Mouse (Mus musculus) CD8-positive naive resting alpha-beta T cell, adult 2 months (primary cell): ENCODE results near the gene Cyp26c1.

Experiments used
- DNase-seq, 2 experiments: peaks; one replicate each; pipeline ENCODE4 v3.0.0; 2022; ENCODE audit warnings: low read depth in 2 of 2, low spot score in 2 of 2

Cyp26c1 gene

DNA sequence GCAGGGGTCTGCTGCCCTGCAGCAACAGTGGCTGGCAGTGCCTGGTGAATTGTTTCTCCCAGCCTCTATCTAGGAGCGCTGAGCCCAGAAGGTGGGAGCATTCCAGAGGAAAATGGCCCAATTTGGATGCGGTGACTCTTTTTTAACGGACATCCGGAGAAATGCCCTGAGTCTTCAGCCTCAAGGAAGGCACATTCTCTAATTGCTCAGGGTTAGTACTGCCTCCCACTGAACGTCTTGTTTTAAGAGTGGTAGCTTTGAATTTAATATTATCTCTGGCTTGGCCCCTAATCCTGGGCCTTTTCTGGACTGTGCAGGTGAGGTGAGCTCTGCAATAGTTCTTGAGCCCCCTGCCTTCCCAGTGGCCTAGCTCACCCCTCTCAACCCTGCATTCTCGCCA lies at the start of gene Cyp26c1:
TSS of gene Cyp26c1 (plus strand) at position 301 of the 400 bp plus-strand sequence.
- DNase-seq: no peak

DNA sequence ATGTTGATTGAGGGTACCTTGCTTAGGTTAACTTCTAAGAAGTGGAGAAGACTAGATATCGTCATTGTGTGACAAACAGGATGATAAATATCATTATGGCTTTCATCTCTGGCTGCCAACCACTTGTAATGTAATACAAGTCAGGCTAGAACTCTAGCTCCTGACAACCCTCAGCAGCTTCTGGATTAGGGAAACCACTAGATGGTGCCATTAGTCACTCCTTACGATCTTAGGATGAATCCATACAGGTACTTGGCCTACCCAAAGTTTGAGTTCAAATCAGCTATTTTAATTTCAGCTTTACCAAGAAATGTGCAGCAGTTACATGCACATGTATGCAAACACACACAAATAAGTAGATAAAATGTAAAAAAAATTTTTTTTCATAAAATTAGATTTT lies 37.4 kb upstream of the Cyp26c1 start:
- DNase-seq: no peak

DNA sequence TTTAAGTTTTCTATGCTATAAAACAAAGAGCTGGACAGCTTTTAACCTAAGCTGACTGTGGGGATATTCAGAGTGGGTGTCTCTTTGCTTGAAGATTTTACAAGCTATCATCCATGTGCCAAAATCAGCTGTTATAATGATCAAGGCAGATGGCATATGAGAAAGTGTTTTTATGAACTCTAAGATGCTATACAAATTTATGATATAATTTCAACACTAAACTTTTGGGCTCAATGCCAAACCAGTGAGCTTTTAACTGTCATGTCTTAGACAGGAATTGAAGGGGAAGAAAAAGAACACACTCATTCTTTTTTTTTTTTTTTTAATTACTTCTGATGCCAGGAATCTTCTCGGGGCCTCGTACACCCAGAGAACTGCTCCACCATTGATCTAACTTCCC lies 34.9 kb upstream of the Cyp26c1 start:
- no peak for DNase-seq

DNA sequence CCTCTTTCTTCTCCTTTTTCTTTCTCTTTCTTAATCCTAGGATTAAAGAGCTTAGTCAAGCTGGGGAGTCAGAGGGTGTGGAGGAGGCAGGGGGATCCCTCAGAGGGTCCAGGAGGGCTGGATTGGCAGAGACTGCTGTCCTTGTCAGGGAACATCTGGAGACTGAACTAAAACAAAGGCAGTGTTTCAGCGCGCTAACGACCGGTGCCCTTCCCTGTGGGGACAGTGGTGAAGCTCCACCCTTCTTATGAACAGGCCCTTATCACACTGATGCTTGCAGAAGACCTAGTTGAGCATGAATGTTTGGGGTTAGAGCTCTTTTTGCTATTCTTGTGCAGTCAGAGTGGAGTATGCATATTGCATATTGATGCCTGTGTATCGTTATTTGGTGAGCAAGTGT lies 31.4 kb upstream of the Cyp26c1 start:
- DNase-seq: no peak

DNA sequence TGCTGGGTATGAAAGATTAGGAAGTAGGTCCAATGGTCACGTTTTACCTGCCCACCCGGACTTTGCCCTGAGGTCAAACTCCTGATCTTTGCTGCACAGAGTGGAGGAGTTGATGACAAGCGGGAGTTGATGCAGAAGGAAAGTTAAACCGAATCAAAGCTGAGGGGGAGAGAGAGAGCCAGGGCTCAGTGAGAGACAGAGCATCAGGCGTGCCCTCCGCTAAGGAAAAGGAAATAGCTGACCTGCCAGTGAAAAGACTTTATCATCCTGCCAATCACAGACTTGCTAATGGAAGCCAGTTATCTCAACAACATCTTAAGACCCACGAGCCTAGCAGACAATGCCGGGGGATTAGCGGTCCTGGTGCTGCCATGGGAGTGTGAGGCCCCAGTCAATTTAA lies 28.9 kb upstream of the Cyp26c1 start:
- DNase-seq: no peak

DNA sequence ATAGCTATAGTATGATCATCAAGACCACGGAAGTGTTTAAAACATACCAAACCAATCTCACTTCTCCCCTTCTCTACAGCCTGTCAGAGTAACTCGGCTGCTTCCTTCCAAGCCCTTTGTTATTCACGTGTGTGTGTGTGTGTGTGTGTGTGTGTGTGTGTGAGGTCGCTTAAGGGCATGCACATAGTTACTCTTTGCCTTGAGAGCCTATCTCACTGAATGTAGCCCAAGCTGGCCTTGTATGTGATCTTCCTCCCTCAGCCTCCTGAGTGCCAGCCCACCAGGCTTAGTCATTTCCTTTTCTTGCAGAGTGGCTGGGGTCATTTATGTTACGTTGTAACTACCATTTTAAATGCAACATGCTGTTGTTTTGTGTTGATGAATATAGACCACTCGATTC lies 20.1 kb upstream of the Cyp26c1 start:
- DNase-seq: no peak

DNA sequence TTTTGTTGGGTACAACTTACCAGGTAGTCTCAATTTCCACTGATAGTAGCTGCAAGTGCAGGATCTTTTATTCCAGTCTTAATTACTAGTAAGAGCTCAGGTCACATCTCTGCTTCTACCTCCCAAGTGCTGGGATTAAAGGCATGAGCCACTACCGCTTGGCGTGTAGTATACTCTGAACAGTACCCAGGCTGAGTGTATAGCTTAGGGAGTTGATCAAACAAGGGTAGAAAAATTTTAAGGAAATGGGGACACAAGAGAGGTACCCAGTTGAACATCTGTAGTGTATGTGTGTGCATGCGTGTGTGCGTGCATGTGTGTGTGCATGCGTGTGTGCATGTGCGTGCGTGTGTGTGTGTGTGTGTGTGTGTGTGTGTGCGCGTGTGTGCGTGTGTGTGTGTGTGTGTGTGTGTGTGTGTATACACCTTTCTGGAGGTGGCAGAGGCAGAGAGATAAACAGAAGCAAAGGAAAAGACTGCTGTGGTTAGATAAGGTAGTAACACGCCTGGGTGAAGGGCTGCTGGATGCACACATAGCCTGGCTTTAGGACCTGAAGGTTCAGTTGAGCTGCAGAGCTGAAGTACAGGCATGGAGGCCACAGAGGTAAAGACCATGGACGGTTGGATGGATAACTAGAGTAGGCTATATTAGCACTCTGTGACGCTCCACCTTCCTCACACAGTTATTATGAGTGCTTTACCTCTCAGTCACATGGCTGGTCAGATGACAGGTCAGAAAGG lies 17.4 kb upstream of the Cyp26c1 start:
- no peak for DNase-seq

DNA sequence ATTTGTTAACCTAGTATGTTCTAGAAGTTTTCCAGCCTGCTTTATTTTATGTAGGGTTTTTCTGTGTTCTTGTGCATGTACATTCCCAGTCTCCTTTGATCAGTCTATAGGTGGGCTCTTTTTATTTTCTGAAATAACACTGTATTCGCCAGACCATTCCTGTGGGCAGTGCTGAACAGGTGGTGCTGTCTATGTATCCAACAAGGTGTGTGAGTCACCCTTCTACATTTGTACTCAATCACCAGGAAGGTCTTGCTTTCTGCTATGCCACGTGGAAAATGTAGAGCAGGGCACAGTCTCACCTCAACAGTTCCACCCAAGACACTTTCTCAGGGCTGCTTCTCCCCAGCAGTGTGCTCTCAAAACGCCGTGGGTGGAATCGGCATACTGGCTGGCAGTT lies 16.7 kb upstream of the Cyp26c1 start:
- no peak for DNase-seq

DNA sequence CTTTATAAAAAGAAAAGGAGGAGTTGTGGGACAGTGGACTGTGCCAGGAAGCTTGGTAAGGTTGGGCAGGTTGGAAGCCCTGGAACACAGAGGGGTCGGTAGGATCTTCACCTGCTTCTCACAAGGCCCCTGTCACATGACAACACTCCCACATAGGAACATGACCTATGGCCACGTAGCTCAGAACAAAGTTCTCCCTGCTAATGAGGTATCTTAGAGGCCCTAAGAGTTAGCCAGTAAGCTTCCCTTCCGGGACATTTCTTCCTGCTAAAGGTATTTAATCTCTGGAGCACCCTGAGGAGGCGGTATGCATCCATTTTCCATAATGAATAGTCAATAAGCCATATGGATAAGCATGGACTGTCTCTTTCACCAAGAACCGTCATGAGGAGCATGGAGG lies 15.9 kb upstream of the Cyp26c1 start:
- DNase-seq: no peak

DNA sequence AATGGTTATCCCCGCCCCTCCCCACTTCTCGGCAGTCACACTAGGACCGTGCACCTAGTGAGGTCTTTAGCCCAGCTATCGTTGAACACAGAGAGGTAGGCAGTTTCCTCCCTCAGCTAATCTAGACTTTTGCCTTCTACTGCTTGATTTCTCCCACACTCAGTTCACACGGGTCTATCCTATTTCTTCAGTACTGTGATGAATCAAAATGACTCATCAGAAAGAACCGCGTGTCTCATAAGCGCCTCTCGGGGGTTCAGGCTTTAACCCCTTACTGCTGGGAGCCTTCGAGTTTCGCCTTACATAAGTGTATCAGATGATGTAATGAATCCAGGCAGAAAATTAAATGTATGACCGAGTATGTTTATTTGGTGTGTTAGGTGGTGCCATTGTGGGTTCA lies 12.0 kb upstream of the Cyp26c1 start:
- no peak for DNase-seq

DNA sequence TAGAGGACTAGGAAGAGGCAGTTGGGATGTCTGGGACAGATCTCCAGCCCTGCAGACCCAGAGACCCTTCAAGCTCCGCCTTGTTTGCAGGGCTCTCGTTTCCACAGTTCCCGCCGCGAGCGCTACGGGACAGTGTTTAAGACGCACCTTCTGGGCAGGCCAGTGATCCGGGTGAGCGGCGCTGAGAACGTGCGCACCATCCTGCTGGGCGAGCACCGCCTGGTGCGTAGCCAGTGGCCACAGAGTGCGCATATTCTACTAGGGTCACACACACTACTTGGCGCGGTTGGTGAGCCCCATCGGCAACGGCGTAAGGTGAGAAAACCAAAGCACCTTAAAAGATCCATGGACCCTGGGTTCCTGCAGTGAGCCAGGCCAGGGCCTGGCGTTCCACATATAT lies 966 bp downstream of the Cyp26c1 start:
- DNase-seq: no peak

DNA sequence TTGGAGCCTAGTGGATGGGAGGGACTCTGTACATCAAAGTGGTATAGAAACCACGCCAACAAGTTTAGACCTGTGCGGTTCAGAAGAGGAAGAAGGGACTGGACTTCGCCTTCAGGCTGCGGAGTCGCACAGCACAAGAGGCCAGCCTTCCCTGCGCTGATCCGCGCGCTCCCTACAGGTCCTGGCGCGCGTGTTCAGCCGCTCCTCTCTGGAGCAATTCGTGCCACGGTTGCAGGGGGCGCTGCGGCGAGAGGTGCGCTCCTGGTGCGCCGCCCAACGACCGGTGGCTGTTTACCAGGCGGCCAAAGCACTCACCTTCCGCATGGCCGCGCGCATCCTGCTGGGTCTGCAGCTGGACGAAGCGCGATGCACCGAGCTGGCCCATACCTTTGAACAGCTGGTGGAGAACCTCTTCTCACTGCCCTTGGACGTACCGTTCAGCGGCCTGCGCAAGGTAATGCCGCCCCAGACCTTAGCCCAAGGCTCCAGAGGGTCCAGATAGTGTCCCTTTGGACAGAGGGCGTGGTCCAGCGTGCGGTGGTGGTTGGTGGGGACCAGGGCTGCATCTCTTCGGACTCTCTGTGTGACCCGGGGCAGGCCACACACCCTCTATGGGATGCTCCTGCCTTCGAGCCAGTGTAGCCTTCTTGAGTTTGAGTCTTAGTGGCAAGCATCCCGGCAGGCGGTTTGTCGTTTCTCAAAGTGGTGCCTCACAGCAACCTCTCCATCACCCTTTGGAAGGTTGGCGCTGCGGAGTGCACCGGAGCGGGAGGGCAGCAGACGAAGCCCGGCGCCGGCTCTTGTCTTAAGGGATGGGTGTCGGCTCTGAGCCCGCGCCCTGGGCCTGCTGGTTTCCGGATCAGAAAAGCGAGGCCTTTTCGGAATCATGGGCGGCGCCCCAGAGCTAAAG lies 1.8 kb downstream of the Cyp26c1 start:
- DNase-seq: no peak

DNA sequence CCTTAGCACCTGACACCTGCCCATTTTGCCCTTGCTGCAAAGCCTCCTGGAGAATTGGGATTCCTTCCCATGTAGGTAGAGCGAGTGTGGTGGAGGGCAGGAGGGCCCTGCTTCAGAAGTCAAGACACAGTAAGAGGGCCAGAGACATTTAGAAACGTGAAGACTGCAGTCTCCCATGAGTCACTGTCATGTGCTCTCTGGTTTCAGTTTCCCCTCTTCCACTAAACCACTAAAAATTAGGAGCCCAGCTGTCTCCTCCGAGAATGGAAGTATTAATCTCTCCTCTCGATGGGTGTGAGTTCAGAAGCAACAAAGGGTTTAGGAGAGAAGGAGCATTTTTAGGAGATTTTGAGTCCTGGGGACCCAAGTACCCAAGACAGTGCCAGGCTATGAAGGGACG lies 4.1 kb downstream of the Cyp26c1 start:
- no peak for DNase-seq

DNA sequence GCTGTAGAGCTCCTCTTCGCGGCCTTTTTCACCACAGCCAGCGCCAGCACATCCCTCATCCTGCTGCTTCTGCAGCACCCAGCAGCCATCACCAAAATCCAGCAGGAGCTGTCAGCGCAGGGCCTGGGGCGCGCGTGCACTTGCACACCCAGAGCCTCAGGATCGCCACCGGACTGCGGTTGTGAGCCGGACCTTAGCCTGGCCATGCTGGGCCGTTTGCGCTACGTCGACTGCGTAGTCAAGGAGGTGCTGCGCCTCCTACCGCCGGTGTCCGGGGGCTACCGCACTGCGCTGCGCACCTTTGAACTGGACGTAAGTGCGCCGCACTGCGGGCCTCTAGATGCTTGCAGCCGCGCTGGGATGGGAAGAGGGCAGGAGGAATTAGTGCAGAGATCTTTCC lies 5.3 kb downstream of the Cyp26c1 start:
- DNase-seq: no peak

DNA sequence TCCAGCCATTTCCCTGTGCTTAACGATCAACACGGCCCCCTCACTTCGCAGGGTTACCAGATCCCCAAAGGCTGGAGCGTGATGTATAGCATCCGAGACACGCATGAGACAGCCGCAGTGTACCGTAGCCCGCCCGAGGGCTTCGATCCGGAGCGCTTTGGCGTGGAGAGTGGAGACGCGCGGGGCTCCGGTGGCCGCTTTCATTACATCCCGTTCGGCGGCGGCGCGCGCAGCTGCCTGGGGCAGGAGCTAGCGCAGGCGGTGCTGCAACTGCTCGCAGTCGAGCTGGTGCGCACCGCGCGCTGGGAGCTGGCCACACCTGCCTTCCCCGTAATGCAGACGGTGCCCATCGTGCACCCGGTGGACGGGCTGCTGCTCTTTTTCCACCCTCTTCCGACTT lies 7.5 kb downstream of the Cyp26c1 start:
- no peak for DNase-seq

DNA sequence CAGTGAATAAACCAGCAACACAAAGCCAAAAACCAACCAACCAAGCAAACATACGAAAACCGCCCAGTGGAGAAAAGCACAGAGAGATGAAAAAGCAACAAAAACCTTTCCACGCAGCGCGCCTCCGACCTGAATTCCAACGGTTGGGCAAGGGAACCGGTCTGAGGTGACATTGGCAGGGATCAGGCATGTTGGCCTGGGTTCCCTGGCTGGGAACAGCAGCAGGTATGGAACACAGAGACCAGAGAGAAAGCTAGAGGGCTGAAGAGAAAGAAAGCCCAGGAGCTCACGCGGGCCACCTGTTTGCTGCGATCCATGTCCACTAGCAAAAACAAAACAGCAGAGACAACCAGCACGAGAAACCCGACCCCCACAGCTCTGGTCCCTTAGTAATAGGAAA lies 9.8 kb downstream of the Cyp26c1 start:
- no peak for DNase-seq

DNA sequence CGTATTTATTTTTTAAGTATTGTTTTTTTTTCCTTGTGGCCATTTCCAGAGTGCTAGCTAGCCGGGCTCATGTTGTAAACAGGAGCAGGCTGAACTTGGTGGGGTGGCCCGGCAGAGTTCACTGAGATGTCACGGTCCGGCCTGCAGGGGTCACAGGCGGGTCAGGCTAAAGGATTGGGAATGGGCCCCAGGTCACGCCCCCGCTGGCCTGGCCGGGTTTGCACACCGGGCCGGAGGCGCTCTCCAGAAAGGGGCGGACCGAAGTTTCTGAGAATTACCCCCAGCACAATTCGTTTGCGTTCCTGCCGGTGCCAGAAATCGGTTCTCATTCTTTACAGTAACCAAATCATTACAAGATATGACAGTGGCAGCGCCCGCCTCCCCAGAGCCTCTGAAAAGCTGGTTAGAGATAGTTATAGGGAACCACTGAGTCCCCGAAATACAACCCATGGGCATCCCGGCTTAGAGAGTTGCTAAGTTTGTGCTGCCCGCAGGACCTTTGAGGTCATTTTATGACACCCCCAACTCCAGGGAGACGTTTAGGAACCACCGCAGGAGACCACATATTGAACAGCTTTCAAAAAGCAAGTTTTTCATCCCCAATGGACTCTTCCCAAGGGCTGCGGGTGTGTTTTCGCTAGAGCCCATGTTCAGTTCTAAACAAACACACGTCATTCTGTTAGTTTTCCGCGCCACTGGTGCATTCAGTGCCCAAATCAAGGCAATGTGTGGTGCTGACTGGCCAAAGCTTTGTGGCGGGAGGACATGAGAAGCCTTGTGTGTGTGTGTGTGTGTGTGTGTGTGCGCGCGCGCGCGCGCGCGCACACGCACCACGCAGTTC lies 10.6 kb downstream of the Cyp26c1 start:
- no peak for DNase-seq

DNA sequence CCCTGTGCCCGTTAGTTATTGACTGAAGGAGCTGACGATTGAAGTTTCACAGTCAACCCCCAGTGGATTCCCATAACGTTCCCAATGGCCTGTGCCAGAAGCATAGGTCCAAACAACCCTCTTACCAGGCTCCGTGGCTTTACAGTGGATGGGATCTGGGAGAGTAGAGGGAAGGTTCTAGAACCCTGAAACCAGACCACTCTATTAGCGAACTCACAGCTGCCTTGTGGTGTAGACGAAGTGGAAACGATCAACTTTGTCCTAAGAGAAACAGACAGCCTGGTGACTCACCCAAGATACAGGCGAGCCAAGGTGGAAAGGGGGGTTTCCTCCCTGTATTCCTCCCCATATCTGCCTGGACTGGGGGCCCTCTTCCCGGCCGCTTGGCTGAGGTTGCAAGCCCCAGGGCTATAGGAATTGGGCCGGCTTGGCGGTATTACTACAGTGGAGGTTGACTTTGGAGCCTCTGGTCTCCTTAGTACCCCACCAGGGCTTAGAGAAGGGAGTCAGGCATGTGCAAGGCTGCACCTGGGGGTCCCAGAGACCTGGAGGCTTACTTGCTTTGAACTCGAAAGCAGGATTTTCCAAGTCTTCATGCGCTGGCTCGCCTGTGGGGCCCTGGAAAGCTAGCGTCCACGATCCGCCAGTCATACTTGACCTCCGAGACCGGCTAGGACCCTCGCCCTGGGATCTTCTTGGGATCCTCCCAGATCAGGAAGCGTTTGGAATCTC lies 11.4 kb downstream of the Cyp26c1 start:
- no peak for DNase-seq

DNA sequence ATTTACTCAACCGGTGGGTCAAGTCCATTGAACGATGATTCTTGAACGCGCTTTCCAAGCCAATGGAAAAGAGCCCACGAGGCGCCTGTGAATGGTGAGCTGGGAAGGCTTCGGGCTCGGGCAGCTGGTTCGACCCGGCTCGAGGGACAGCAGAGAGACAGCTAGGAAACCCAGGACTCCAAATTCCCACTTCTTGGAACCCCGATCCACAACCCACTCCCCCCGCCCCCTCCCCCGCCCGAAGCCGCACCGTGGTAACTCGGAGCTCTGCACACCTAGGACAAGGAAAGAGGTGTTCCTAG lies 11.9 kb downstream of the Cyp26c1 start:
- no peak for DNase-seq

DNA sequence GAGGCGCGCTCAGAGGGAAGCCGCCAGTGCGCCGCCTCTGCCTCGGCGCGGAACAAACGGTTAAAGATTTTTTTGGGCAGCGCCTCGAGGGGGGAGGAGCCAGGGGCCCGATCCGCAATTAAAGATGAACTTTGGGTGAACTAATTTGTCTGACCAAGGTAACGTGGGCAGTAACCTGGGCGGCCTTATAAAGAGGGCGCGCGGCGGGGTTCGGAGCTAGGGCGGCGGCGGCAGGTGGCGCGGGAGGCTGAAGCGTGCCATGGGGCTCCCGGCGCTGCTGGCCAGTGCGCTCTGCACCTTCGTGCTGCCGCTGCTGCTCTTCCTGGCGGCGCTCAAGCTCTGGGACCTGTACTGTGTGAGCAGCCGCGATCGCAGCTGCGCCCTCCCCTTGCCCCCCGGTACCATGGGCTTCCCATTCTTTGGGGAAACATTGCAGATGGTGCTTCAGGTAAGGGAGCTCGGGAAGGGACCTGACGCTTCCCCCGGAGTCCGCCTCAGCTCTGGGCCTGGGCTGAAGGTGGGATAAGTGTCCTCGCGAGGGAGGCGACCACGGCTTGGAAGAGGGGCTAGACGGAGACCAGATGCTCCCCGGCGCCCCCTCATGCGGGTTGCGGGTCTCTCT lies 12.4 kb downstream of the Cyp26c1 start, which contains the start of gene Cyp26a1:
TSS of gene Cyp26a1 (plus strand) at position 148 of the 622 bp plus-strand sequence.
- no peak for DNase-seq
